Mouse (Mus musculus): ENCODE measurements around the gene Anp32e.

Gene Anp32e

DNA sequence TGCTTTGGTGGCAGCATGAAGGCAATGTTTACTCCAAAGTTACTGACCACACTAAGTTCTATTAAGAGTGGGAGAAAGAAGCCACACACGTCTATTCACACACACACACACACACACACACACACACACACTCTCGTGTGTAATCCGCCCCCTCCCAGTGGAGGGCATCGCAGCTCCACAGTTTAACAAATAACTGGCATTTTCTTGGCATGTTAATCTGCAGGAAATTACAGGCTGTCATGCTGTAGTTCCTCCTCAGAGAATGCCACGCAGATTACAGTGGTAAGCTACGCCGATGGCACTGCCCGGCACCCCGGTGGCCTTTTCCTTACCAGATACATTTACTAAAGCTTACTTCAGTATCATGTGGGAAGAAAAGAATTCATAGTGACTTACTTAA lies 49.2 kb downstream of the Anp32e start:
- DNase-seq = no peak

DNA sequence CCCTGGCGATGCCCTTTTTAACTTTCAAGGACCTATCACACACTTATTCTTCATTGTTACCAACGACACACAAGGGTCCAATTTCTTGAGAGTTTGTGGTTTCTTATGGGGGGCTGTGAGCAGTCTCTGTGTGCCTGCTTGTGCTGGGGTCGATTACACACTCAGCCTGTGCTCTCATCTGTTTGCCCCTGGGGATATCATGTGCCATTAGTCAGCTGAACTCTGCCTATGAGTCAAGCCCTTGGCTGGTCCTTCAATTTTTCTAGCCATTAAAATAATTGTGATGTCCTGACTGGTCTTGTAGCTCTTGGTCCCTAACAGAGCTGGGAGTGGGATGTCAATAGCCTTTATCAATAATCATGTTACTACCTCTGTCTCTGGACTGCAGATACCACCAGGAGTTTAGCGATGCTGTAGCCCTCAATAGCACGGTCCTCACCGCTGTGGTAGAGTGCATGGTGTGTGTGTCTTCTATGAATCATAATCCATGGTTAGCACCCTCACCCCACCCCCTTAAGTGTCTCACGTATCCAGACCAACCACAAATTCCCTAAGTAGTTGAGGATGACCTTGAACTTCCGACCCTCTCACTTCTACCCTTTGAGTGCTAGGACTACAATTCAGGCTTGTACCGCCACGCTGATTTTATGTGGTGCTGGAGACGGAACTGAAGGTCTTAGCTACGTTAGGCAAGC lies 51.4 kb downstream of the Anp32e start:
- DNase-seq = no peak

DNA sequence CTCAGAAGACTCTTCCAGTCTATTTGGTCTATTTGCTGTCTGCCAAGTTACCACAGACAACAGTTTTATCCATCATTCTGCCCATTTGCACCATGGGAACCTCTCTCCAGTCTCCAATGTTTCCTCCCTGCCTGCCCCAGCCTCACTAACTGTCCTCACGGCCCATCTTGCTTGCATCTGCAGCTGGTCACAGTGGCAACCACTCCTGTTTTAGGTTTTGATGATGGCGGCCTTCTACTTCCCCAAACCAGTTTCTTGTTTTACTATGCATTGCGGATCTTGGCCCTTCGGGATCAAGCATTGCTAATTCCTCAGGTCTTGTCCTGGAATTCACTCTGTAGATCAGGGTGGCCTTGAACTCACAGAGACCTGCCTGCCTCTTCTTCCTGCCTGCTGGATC lies 53.1 kb downstream of the Anp32e start:
- no peak for DNase-seq

GRCm38 (mm10) chr3:95985209-95986000 lies 56.4 kb downstream of the Anp32e start:
- DNase-seq = peak; percentile 84

GRCm38 (mm10) chr3:95986001-95986622 lies 57.1 kb downstream of the Anp32e start:
- DNase-seq = no peak

DNA sequence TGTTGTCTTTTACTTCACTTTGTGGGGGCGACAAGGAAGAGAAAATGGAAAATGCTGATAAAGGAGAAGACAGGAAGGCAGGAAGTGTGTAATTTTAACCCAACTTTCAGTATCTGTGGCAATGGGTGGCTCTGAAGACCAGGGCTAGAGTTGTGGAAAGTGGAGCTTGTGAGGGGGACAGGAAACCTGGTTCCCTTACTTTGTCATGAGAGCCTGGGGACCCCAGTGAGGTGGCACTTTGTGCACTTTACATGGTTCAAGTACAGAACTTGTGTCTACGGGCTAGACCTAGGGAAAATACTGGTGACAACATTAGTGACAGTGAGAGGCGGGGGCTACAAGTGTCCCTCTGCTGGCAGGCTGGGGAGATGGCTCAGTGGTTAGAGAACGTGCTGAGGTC lies 57.9 kb downstream of the Anp32e start:
- no peak for DNase-seq

GRCm38 (mm10) chr3:95987386-95988110 lies 58.5 kb downstream of the Anp32e start:
- DNase-seq = no peak

GRCm38 (mm10) chr3:95988138-95988537 lies 59.1 kb downstream of the Anp32e start:
- DNase-seq = no peak

DNA sequence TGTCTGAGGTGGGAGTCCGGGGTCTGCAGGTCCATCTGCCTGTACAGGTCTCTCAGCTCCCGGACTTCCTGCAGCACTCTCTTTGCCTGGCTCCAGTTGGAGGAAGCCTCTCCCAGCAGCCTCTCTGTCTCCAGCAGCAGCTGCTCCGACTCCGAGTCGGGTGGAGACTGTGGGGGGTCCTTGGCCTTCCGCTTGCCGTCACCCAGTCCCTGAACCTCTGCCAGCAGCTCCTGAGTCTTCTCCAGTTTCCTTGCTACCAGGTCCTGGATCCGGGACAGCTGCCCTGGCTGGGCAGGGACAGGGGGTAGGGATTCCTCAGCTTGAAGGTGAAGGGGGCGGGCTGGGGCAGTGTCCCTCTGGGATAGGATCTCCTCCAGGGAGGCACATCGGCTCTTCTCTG lies 59.9 kb downstream of the Anp32e start:
- DNase-seq = peak; percentile 82

DNA sequence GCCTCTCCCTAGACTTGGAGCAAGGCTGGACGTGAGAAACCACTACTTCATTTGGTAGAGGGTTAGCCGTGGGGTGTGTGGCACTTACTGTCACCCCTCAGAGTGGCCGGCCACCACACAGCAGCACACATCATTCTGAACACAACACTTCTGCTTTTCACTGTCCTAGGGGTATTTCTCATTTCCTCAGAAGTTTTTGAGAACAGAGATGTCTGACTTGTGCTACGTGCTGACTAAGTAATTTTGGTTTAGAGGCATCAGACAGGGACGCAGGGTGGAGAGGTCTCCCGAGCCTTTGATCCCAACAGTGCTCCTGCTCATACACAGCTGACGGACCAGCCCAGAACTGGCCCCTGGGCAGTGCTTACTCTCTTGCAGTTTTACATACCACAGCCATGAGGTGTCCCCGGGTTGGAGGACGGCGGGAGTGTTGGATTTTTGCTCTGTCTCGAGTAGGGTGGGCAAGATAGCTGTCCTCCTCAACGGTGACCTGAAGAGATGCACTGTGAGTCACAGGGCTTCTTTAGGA lies 61.4 kb downstream of the Anp32e start:
- DNase-seq = no peak

GRCm38 (mm10) chr3:95992990-95993603 lies 64.1 kb downstream of the Anp32e start:
- DNase-seq = peak; percentile 47

DNA sequence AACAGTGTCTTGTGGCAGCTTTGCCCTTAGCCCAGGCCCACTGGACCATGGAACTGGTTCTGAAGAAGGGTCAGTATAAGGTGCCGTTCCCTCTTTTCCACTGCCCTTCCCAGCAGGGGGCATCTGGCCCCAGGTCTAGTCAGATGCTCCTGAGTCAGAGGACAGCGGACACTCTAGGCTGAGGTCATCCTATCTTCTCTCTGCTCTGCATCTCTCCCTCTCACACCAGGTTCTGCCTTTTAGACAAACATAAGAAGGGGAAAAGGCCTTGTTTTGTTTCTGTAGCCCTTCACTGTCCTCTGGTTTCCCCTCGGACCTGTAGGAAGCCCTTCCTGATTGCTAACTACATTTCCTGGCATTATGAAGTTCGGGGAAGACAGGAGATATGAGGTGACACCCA lies 64.8 kb downstream of the Anp32e start:
- DNase-seq = peak; percentile 85

DNA sequence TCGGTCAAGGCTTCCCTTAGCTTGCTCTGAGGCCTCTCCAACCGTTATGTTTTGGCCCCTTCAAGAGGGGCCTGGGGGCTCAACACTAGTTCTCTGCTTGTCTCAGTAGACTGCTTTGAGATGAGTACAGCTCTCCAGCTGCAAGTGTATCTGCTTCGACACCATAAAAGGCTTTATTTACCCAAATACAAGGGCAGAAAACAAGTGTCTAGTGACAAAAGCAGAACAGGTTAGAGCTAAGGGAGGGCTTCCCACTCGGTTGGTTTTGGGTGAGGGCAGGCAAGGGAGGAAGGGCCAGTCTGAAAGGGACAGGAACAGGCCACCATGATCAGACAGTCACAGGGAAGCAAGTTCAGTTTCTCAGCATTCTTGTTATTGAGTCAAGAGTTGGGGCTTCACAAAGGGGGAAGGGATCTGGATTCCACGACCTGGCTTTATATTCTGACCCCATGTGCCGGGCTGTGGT lies 65.4 kb downstream of the Anp32e start:
- DNase-seq = peak; percentile 61

- DNase-seq = peak; percentile 70
These were observed 66.1 kb downstream of the Anp32e start for GRCm38 (mm10) chr3:95994975-95995801.

GRCm38 (mm10) chr3:95995802-95996428 lies 66.9 kb downstream of the Anp32e start, which contains the start of gene Plekho1:
Plekho1 (minus strand) TSS chr3:95996001.
- peak; percentile 71 for DNase-seq

DNA sequence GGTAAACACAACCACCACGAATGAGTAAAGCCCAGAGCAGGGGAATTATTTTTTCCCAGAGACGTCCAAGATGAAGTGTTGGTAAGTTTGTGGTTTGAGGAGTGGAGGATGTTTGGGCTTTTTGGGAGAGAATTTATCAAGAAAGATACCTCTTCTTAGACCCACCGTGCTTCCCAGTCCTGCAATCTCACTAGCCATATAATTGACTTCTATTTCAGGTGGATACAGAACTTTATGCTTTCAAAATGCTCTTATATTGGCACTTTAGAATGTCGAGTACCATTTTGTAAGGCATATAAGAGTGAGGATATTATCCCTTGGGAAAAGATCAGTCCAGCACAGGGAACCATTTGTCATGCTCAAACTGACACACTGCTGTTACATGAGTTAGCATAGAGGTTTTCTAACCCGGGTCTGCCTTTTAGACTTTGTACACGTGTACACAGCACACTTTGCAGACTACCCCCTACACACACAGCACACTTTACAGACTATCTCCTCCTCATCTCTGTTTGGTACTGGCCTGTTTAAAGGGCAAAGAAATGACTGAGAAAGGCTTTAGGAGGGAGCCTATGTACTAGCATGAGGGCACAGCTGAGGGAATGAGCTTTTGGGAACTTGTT lies 67.5 kb downstream of the Anp32e start:
- no peak for DNase-seq
